In genomic region chr3:21633600-21634221, GRCm38 (mm10) we compare ENCODE assay signal across 8 mouse cellular contexts.
DNase-seq lines count a peak whose midpoint lies in the region; ATAC-seq and TF ChIP-seq lines count a peak whose summit lies in the region.

No protein-coding gene starts in this region.

- peak; percentile 67; the same call in 1 of the 2 replicates for ATAC-seq in forebrain, embryonic 12.5 days (ENCODE audit: low FRiP score)
- ATAC-seq in forebrain, embryonic 11.5 days (replicated peaks; ENCODE audit: low FRiP score): no peak; the same call in 1 of the 2 replicates
- peak; percentile 67; the same call in 1 of the 2 replicates for ATAC-seq in stomach, embryonic 14.5 days (ENCODE audit: insufficient number of reproducible peaks, insufficient read depth, low FRiP score, low read depth)
- no peak for ATAC-seq in cerebellum, adult (ENCODE audit: insufficient number of reproducible peaks, low FRiP score, low TSS enrichment)

- 43% methylated on average over 1 of the region's 1 CpGs for WGBS in forebrain, embryonic 12.5 days
- 43% methylated on average over 1 of the region's 1 CpGs for WGBS in forebrain, embryonic 11.5 days
- WGBS in lung, adult 2 months: 16% methylated on average over 1 of the region's 1 CpGs
- 5% methylated on average over 1 of the region's 1 CpGs for WGBS in stomach, embryonic 14.5 days

- no peak for DNase-seq in forebrain, embryonic 11.5 days (ENCODE audit: low spot score)
- DNase-seq in right cerebral cortex, postnatal 10 days (ENCODE audit: low spot score in 2 of 2): peak; percentile 61 to 74
- DNase-seq in right cerebral cortex, adult 2 months (ENCODE audit: low spot score in 2 of 2): no peak
- peak; percentile 9 for DNase-seq in lung, adult 2 months
- DNase-seq in adrenal gland, postnatal 14 days: no peak

- no peak for TF ChIP-seq POLR2A in lung, adult 2 months (IDR thresholded peaks at IDR 0.05; ENCODE audit: borderline replicate concordance, extremely low read depth, low read depth, low read length)

- H3K4me3 ChIP-seq in forebrain, embryonic 12.5 days (replicated peaks): no peak overlapping the region
- no peak overlapping the region for H3K4me3 ChIP-seq in forebrain, embryonic 11.5 days (ENCODE audit: low read depth, low read length)
- H3K4me3 ChIP-seq in lung, adult 2 months (replicated peaks; ENCODE audit: extremely low read depth, low read depth, low read length): no peak overlapping the region
- H3K4me3 ChIP-seq in stomach, embryonic 14.5 days (ENCODE audit: low read depth, low read length): no peak overlapping the region

- no peak overlapping the region for H3K9ac ChIP-seq in forebrain, embryonic 12.5 days
- H3K9ac ChIP-seq in forebrain, embryonic 11.5 days (ENCODE audit: low read length): no peak overlapping the region
- H3K9ac ChIP-seq in stomach, embryonic 14.5 days (replicated peaks; ENCODE audit: low read depth, low read length): no peak overlapping the region

- H3K4me2 ChIP-seq in forebrain, embryonic 12.5 days: no peak overlapping the region
- no peak overlapping the region for H3K4me2 ChIP-seq in forebrain, embryonic 11.5 days (ENCODE audit: low read depth, low read length, severe bottlenecking)
- H3K4me2 ChIP-seq in stomach, embryonic 14.5 days (replicated peaks; ENCODE audit: low read depth, low read length): no peak overlapping the region

- H3K9me3 ChIP-seq in forebrain, embryonic 12.5 days: no peaks in the 10 kb centered on the region
- H3K9me3 ChIP-seq in forebrain, embryonic 11.5 days (ENCODE audit: control insufficient read depth, low read length): no peaks in the 10 kb centered on the region
- no peaks in the 10 kb centered on the region for H3K9me3 ChIP-seq in stomach, embryonic 14.5 days (ENCODE audit: control insufficient read depth, low read depth, low read length)

- no peak for TF ChIP-seq CTCF in lung, adult 2 months (IDR thresholded peaks at IDR 0.05; ENCODE audit: insufficient read depth, low read length)

- no peaks in the 10 kb centered on the region for H3K4me1 ChIP-seq in forebrain, embryonic 12.5 days
- no peaks in the 10 kb centered on the region for H3K4me1 ChIP-seq in forebrain, embryonic 11.5 days (replicated peaks; ENCODE audit: control insufficient read depth, insufficient read depth, low read length)
- H3K4me1 ChIP-seq in lung, adult 2 months (ENCODE audit: control insufficient read depth, insufficient read depth, low read length): peaks cover 2% of the 10 kb centered on the region
- H3K4me1 ChIP-seq in stomach, embryonic 14.5 days (ENCODE audit: control insufficient read depth, insufficient read depth, low read length): peaks cover 7% of the 10 kb centered on the region

- H3K27ac ChIP-seq in forebrain, embryonic 12.5 days: no peak overlapping the region
- H3K27ac ChIP-seq in forebrain, embryonic 11.5 days (ENCODE audit: low read depth, low read length): no peak overlapping the region
- peak overlapping the region; percentile 59; the same call in 1 of the 2 replicates for H3K27ac ChIP-seq in stomach, embryonic 14.5 days (ENCODE audit: low read length)

- no peaks in the 10 kb centered on the region for H3K27me3 ChIP-seq in forebrain, embryonic 12.5 days
- no peaks in the 10 kb centered on the region for H3K27me3 ChIP-seq in forebrain, embryonic 11.5 days (ENCODE audit: control insufficient read depth, insufficient read depth, low read length)
- no peaks in the 10 kb centered on the region for H3K27me3 ChIP-seq in stomach, embryonic 14.5 days (ENCODE audit: control insufficient read depth, insufficient read depth, low read length)

- no peaks in the 10 kb centered on the region for H3K36me3 ChIP-seq in forebrain, embryonic 12.5 days (replicated peaks)
- H3K36me3 ChIP-seq in forebrain, embryonic 11.5 days (ENCODE audit: control insufficient read depth, insufficient read depth, low read length): no peaks in the 10 kb centered on the region
- no peaks in the 10 kb centered on the region for H3K36me3 ChIP-seq in stomach, embryonic 14.5 days (ENCODE audit: control insufficient read depth, insufficient read depth, low read length)

Comparison
In these comparisons a context has a peak if more than half of its experiments do, and no peak if none do; other contexts are left out.
1. ATAC-seq: peak in forebrain, embryonic 12.5 days (single experiment) and stomach, embryonic 14.5 days (single experiment); none in forebrain, embryonic 11.5 days (single experiment) and cerebellum, adult (single experiment).
2. DNase-seq: peak in right cerebral cortex, postnatal 10 days (2 of 2) and lung, adult 2 months (single experiment); none in forebrain, embryonic 11.5 days (single experiment), right cerebral cortex, adult 2 months (0 of 2) and adrenal gland, postnatal 14 days (single experiment).